Comparison of ENCODE assay signal across 8 mouse cellular contexts in the genomic region with DNA sequence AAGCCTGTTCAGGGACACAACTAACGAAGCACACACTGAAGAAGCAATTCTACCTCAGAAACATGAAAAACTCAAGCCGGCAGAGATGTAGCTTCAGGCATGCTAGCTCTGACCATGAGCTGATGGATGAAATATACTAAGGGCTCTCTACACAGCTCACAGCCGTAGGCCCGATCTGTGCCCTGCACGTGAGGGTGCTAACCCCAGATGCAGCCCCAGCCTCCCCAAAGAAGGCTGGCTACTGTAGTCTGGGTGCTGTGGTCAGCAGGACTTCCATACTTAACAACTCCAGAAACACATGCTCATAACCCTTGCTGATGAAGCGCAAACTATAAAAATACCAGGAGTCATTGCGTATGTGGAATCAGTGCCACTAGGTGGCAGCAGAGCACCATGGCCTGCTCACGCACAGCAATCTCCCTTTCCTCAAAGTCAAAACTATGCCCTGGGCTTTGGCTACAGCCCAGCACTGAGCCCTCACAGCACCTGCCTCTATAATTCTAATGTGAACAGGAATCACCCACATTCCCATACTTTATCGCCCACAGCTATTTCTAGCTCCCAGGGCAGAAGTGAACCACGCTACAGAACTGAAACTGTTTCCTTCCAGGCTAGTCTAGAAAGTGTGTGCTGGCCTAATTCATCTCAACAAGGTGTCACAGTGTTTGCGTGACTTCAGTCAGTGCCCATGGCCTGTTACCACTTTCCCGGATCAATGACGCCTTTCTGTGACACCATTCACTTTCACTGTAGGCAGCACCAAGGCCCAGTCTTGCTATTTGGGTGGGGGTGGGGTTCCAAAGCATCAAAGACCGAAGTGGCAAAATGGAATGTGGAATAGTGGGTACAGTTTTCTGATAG.
DNase-seq lines count a peak whose midpoint lies in the region; ATAC-seq and TF ChIP-seq lines count a peak whose summit lies in the region.

No protein-coding gene starts in this region.

- 66% methylated on average over 14 of the region's 14 CpGs for WGBS in forebrain, embryonic 10.5 days
- 49% methylated on average over 14 of the region's 14 CpGs for WGBS in heart, embryonic 16.5 days
- WGBS in liver, postnatal 0 days (ENCODE audit: insufficient replicate concordance) = 52% methylated on average over 14 of the region's 14 CpGs
- 58% methylated on average over 14 of the region's 14 CpGs for WGBS in neural tube, embryonic 15.5 days

- peak; percentile 83; the same call in 1 of the 2 replicates for ATAC-seq in heart, embryonic 16.5 days (replicated peaks; ENCODE audit: extremely low read depth, insufficient read depth, low FRiP score)
- ATAC-seq in liver, postnatal 0 days = peak; percentile 65
- peak; percentile 84 for ATAC-seq in neural tube, embryonic 15.5 days (ENCODE audit: low FRiP score)

- peak; percentile 60 to 67 for DNase-seq in CD8-positive naive resting alpha-beta T cell, adult 2 months (ENCODE audit: low read depth in 2 of 2, low spot score in 2 of 2)
- peak; percentile 56 for DNase-seq in brain, embryonic 18.5 days (ENCODE audit: low read depth, low spot score)
- DNase-seq in forebrain, embryonic 10.5 days (ENCODE audit: extremely low spot score, low spot score) = peak; percentile 76
- DNase-seq in kidney, postnatal 14 days = peak; percentile 92
- peak; percentile 82 for DNase-seq in liver, postnatal 0 days

- no peaks in the 10 kb centered on the region for H3K9me3 ChIP-seq in forebrain, embryonic 10.5 days
- no peaks in the 10 kb centered on the region for H3K9me3 ChIP-seq in heart, embryonic 16.5 days (replicated peaks; ENCODE audit: control insufficient read depth, low read length)
- no peaks in the 10 kb centered on the region for H3K9me3 ChIP-seq in liver, postnatal 0 days (ENCODE audit: low read length)
- H3K9me3 ChIP-seq in neural tube, embryonic 15.5 days (replicated peaks) = no peaks in the 10 kb centered on the region

- no peaks in the 10 kb centered on the region for H3K27me3 ChIP-seq in forebrain, embryonic 10.5 days (ENCODE audit: poor library complexity, severe bottlenecking)
- no peaks in the 10 kb centered on the region for H3K27me3 ChIP-seq in heart, embryonic 16.5 days (ENCODE audit: control insufficient read depth, insufficient read depth, low read length)
- no peaks in the 10 kb centered on the region for H3K27me3 ChIP-seq in liver, postnatal 0 days (ENCODE audit: insufficient read depth, low read length)
- no peaks in the 10 kb centered on the region for H3K27me3 ChIP-seq in neural tube, embryonic 15.5 days (replicated peaks)
- no peaks in the 10 kb centered on the region for H3K27me3 ChIP-seq in testis, adult 2 months (ENCODE audit: control insufficient read depth, insufficient read depth, low read length)

- no peak overlapping the region for H3K27ac ChIP-seq in forebrain, embryonic 10.5 days
- H3K27ac ChIP-seq in heart, embryonic 16.5 days (ENCODE audit: low read length) = no peak overlapping the region
- H3K27ac ChIP-seq in liver, postnatal 0 days (ENCODE audit: low read depth) = no peak overlapping the region
- H3K27ac ChIP-seq in neural tube, embryonic 15.5 days (replicated peaks) = peak overlapping the region; percentile 14; the same call in 1 of the 2 replicates
- no peak overlapping the region for H3K27ac ChIP-seq in testis, adult 2 months (ENCODE audit: control insufficient read depth, insufficient read depth, low read depth, low read length)

- no peak for TF ChIP-seq EP300 in liver, postnatal 0 days (IDR thresholded peaks at IDR 0.05; ENCODE audit: low read depth)

- H3K4me3 ChIP-seq in forebrain, embryonic 10.5 days = no peak overlapping the region
- H3K4me3 ChIP-seq in heart, embryonic 16.5 days (ENCODE audit: low read length) = no peak overlapping the region
- H3K4me3 ChIP-seq in liver, postnatal 0 days (ENCODE audit: low read depth, low read length) = no peak overlapping the region
- H3K4me3 ChIP-seq in neural tube, embryonic 15.5 days (replicated peaks) = no peak overlapping the region
- H3K4me3 ChIP-seq in testis, adult 2 months (ENCODE audit: control insufficient read depth, low read depth, low read length) = no peak overlapping the region

- peak; percentile 99 for TF ChIP-seq CTCF in liver, postnatal 0 days (IDR thresholded peaks at IDR 0.05; ENCODE audit: low read depth)
- peak; percentile 91; the same call in 1 of the 2 replicates for TF ChIP-seq CTCF in testis, adult 2 months (IDR thresholded peaks at IDR 0.05; ENCODE audit: control insufficient read depth, insufficient read depth, insufficient replicate concordance, low read depth, low read length)

- TF ChIP-seq POLR2A in testis, adult 2 months (IDR thresholded peaks at IDR 0.05; ENCODE audit: control insufficient read depth, low read depth, low read length) = no peak

- H3K9ac ChIP-seq in heart, embryonic 16.5 days (ENCODE audit: low read length) = no peak overlapping the region
- no peak overlapping the region for H3K9ac ChIP-seq in liver, postnatal 0 days (replicated peaks)
- no peak overlapping the region for H3K9ac ChIP-seq in neural tube, embryonic 15.5 days (replicated peaks)

- no peaks in the 10 kb centered on the region for H3K36me3 ChIP-seq in forebrain, embryonic 10.5 days (replicated peaks)
- H3K36me3 ChIP-seq in heart, embryonic 16.5 days (ENCODE audit: control insufficient read depth, insufficient read depth) = no peaks in the 10 kb centered on the region
- H3K36me3 ChIP-seq in liver, postnatal 0 days (replicated peaks; ENCODE audit: insufficient read depth, low read length) = no peaks in the 10 kb centered on the region
- H3K36me3 ChIP-seq in neural tube, embryonic 15.5 days = no peaks in the 10 kb centered on the region
- no peaks in the 10 kb centered on the region for H3K36me3 ChIP-seq in testis, adult 2 months (ENCODE audit: control insufficient read depth, insufficient read depth, low read length)

- H3K4me2 ChIP-seq in heart, embryonic 16.5 days (ENCODE audit: low read depth, low read length) = no peak overlapping the region
- H3K4me2 ChIP-seq in liver, postnatal 0 days (ENCODE audit: low read depth, low read length) = no peak overlapping the region
- no peak overlapping the region for H3K4me2 ChIP-seq in neural tube, embryonic 15.5 days

- peaks cover 7% of the 10 kb centered on the region; the same call in 1 of the 2 replicates for H3K4me1 ChIP-seq in forebrain, embryonic 10.5 days
- no peaks in the 10 kb centered on the region for H3K4me1 ChIP-seq in heart, embryonic 16.5 days (ENCODE audit: control insufficient read depth, insufficient read depth, low read length)
- H3K4me1 ChIP-seq in liver, postnatal 0 days (ENCODE audit: insufficient read depth) = no peaks in the 10 kb centered on the region
- no peaks in the 10 kb centered on the region for H3K4me1 ChIP-seq in neural tube, embryonic 15.5 days
- no peaks in the 10 kb centered on the region for H3K4me1 ChIP-seq in testis, adult 2 months (ENCODE audit: control insufficient read depth, insufficient read depth, low read length)
